Mouse (Mus musculus): ENCODE data around the gene Jak3.

The Jak3 gene

DNA sequence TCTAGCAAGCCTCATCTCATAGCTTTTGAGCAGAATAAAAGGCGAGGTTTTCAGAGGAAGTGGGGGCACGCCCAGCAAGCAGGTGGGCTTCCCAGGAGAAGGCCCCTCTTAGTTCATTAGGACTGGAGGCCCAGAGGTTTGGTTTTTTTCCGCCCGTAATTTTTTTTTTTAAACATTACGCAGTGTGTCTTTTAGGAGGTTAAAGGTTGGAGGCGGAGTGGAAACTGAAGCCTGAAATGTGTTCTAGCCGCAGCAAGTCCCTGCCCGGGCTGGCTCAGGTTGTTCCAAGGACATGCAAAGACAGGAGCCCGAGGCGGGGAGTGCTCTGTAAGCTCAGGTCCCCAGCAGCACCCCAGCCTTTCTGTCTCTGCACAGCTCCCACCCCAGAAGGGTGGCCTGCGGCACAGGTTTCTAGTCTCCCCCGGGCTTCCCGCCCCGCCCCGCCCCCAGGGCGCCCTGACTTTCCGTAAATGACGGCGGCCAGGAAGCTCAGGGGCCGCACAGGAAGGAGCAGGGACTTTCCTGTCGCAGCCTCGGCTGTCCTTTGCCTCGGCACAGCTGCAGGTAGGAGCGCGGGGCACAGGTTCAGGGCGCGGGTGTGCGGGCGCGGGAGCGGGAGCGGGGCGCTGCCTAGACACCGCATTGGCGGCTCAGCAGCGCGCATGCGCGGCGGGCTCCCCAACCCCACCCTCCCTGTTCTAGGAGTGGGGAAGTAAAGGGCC is at the start of gene Jak3:
Gene Jak3 (plus strand): TSS at position 277 of the 722 bp plus-strand sequence.
- peak; percentile 72 to 78 for DNase-seq

DNA sequence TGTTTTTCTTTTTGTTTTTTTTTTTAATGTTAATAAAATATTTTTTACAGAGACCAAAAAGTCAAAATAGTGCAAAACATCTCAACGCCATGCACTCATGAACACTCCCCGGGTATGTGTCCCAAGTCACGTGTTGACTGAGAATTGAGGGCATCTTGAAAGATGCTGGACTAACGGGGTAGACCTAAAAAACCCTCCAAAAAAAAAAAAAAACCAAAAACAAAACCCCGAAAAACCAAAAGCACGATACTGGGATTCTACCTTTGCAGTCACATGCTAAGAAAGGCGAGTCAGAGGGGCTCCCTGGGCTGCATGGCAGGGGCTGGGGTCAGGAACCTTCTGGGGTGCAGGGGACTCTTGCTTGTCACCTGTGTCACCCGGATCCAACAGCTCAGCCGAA is 49.3 kb upstream of the Jak3 start:
- DNase-seq = no peak

DNA sequence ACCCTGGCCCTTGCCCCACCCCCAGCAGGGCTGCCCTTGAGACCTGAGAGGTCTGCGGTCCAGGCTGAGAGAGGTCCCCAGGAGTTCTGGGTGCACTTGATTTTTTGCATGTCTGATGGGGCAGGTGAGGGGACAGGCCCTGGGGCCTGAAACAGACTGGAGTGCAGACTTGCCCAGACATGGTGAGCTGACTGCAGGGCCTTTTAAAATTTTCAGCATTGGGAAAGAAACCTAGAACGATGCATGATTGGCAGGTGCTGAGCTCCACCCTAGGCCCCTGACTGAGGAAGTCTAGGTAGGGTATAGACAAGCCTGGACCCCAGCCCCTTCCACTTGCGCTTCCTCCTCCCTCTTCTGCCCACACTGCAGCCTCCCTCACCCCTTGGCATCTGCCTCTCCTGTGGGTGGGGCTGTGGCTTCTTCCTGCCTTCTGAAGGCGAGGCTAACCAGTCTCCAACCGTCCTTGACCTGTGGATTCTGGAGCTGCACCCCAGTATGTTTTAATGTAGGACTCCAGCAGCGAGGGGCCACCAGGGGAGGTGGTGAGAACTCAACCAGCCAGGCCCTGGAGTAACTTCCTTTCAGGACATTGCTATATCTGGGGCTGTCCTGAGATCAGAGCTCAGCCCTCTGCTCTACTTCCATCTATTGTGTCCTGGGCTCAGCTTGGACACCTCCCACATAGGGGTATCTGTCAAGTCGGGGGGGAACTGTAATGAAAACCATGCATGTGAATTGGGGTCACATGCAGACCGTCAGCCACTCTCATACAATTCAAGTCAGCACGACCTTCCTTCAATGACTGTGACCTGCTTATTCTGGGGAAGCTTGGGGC is 48.6 kb upstream of the Jak3 start:
- DNase-seq = peak in 1 of 2 experiments; percentile 32

DNA sequence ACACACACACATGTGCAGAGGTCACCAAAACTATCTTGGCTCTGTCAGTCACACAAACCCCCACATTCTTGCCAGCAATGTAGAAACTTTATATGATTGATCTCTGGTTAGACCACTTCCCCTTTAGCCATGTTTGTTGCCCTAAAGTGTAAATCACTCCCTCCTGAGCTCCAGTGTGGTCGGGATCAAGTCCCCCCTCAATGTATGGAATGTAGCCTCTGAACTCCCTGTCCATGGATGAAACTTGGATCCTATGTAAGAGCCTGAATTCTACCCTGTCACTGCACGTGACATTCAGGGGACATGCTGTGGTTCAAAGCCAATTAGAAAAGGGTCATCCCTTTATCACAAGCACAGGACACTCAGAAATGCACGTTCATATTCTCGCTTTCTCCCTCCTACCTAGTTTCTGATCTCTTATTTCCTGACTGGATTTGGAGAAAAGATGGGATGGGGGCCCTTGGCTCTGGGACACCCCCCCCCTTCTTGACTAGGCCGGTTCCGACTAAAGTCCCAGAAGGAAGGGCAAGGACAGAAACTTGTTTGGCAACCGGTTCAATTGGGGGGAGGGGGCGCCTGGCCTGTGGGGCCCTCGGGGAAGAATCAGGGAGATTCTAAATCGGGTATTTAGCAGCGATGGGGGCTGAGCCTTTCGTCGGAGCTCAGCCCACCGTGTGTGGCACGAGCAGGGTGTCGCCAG is 47.5 kb upstream of the Jak3 start:
- peak; percentile 50 to 57 for DNase-seq

DNA sequence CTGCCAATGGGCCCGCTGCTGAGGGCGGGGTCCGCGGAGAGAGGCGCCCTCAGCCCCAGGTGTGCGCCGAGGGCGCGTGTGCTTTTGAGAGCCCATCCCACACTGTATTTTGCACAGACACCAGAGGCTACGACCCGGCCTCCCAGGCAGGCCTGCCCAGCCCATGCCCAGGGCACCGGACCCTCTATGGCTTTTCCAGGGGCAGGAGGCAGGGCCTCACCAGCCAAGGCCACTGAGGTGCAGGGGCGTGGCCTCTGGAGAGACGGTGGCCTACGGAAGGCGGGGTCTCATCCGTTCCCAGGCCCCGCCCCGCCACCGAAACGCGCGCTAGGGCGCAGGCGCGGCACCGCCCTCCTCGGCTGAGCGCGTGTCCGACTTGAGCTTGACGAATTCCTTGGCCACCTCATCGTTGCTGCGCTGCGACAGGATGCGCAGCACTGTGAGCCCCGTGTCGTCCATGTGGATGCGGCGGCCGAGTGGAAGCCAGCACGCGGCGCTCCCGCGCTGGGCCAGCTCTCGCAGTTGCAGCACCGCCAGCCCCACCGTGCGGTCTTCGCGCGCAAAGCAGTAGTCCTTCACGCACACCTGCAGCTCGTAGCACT is 46.9 kb upstream of the Jak3 start:
- DNase-seq = peak; percentile 95 to 96

DNA sequence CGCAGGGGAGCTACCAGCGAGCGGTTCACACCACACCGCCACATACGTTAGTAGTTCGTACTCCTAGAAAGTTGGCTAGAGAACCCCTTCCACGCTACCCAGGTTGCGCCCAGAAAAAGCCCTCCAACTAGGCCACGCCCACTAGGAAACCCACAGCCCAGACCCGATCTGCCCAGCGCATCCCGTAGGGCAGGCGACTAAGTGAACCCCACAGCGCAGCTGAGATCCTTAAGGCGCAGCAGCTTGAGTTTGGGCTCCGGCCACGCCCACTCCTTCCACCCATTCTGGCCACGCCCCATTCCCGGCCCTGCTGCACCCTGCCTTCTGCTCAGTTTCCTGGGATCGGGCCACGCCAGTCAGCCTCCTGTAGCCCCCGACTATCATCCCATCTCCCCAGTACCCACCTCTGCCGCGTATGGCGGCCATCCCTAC is 46.3 kb upstream of the Jak3 start:
- peak; percentile 67 for DNase-seq

DNA sequence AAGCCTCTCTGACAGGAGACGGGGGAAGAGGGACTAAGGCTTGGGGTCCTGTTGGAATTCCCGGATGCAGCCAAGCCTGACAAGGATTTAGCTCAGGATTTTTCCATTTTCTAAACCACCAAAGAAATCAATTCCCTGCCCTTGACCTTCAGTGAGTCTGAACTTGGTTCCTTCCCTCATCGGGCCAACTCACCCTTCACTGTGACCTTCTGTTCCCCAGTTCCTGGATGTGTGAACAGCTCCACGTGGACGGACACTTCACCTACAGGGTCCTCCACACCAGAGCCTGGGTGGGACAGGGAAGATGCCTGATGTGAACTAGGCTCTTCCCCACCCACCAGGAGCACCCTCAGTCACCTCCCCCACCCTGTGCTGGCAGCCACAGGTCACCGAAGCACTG is 45.3 kb upstream of the Jak3 start:
- no peak for DNase-seq

DNA sequence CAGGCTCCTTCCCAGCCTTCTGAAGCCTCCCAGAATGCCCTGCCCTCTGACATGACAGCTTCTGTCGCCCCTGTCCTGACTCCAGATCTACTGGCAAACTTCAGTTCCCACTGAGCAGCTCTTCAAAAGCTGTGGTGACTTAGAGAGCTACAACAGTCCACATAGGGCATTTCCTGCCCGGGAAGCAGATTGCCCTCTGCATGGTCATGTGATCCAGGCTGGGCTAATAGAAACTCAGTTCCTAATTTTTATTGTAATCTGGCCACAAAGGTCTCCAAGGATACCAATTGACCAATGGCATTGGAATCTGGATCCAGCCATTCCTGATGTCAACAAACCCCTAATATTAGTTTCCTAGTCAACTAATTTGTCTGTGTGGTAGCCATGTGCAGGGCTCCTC is 44.2 kb upstream of the Jak3 start:
- no peak for DNase-seq

DNA sequence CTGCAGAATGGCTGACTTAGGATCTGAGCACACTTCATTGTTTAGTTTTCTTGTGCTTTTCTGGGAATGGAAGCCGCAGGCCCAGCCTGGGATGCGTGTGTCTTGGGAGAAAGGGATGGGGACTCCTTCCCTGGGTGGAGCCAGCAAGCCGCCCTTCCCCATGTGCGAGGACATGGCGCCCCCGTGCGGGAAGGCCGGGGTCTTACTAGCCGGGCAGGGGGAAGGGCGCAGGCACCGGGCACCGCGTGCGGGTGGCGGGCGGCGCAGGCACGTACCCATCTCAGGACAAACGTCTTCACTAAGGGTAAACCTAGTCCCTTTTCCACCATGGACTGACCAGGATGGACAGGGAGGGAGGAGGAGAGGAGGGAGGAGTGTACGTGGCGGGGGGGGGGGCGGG is 42.9 kb upstream of the Jak3 start:
- DNase-seq = peak; percentile 68

DNA sequence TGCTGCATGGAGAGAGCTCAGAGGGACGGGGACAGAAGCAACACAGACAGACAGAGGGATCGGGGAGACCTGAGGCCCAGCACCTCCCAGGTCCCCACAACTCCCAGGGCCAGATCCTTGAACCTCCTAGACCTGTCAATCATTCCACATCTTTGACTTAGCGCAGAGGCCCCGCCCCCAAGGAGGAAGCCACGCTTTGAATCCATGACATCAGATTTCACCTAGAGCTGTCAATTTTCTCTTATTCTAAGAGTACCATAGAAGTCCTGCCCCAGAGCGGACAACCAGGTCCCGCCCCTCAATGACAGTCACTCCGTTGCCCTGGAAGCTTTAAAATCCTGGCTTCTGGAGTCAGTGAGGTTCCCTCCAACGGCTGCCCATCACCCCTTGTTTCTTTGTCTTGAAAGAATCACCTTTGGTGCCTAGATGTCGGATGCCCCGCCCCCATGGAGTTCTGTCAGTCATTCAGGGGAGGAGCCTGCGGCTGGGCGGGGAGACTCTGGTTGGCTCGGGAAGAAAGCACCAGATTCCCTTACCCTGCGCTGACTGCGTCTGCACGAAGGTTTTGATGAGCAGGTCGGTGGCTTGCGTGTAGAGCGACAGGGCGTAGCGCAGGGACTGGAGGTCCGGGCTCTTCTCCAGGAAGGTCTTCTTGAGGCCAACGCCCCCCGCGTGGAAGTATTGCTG is 42.0 kb upstream of the Jak3 start:
- peak; percentile 70 to 75 for DNase-seq

DNA sequence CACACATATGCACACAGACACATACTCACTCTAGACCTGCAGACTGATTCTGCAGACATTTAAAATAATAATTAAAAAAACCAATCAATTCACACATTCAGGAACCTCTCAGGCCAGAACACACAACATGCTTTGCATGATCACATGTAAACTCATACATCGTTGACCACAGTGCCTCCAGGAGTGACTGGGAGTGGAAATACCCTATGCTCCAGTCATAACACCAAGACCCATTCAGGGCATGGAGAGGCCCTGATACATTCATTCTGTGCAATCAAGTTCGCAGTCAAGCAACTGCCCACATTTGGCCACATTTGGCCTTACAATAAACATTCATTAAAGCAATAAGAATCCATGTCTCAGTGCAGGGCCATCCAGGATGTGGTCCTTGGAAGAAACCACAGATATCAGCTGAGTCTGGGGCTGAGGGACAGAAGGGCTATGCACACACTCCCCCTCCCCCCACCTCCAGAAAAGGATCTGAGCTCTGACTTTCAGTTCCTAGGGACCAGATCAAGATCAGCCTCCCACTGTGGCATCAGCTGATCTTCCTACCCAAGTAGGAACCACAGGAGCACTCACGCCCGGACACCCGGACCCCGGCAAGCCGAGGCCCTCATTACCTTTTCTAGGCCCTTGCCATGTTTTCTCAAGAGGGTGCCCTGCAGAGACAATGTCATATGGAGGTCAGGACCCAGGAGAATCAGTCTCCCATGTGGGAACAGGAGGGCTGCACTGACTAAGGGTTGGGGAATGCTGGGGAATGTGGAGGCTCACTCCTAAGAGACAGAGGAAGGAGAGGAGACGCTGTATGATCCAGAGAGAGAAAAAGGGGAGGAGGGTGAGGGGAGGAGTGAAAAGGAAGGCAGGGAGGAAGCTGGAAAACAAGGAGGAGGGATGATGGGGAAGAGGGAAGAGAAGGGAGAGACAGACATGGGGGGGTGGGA is 38.7 kb upstream of the Jak3 start:
- no peak for DNase-seq

DNA sequence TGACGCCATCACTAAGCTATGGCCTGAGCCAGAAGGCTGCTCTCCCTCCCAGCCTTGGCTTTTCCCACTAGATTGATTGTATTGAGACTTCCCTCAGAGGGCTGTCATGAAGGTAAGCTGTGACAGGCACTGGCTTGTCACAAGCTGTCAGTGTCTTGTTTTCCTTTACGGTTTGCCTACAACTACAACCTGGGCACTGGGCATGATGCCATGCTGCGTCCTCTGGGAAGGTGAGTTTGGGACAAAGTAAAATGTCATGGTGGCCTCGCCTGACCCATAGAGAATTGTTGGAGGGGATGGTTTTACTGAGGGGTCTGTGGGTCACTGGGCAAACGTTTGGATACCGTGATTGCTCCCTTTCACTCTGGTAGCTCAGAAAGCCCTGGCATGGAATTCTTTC is 37.8 kb upstream of the Jak3 start:
- DNase-seq = peak; percentile 63 to 67

DNA sequence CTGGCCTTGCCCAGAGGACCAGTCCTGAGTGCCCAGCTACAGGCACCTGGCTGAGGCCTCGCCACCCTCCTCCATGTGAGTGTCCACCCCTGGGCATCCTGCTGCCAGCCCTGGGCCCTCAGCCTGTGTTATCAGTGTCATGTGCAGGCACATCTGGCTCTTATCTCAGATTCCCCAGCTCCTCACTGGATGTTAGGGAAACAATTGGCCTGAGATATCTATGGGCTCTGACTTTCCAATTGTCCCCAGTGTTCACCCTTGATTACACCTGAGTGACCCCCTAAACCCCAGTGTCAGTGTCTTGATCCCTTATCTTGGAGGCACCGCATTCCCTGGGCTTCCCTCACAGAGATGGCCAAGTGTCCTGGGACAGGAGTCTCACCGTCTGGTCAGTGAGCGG is 36.8 kb upstream of the Jak3 start:
- DNase-seq = no peak

DNA sequence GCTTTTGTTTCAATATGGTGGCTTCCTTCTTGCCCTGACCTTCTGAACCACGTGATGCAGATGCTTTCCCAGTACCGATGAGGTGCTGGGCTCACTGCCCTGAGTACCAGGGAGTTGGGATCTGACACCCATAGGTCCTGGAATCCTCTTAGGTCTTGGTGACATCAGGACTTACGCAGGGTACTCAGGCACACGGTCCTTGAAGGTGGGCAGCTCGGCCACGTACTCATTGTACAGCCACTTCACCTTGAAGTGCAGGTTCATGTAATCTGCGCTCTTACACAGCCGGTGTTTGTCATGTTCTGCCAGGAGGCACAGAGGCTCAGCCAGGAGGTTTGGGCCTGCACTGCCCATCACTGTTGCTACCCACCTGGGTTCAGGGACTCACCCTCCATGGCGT is 30.6 kb upstream of the Jak3 start:
- DNase-seq = no peak

DNA sequence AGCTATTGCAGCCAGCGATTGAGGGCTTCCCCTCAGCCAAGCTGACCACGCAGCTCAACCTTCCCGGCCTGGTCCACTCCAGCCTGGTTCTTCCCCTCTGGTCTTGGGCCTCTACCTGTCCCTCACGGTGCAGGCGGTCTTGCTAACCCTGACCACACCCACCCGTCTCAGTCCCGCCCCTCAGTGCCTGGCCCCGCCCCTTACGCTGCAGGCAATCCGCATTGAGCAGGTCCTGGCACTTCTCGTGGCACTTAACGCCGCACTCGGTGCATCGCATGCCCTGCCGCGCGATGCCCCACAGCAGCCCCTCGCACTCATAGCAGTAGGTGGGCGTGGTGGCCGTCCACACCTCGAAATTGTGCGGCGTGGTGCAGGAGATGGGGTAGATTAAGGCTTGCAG is 21.5 kb upstream of the Jak3 start:
- peak in 1 of 2 experiments; percentile 52 for DNase-seq

DNA sequence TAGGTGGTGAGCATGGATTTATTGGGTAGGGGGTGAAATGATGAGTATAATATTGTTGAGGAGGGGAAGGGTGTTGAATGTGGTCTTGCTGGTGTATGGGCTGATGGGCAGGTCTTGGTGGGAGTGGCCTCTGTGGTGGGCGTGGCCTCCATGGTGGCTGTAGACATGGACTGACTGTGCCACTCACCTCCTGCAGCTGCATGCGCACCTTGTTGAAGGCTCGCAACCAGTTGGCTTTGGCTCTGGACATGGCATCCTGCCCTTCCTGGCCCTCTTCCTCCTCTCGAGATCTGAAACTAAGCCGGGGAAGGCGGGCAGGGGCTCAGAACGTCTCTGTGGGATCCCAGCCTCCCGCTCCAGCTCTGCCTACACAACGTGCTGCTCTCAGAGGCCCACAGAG is 18.3 kb upstream of the Jak3 start:
- peak in 1 of 2 experiments; percentile 63 for DNase-seq

DNA sequence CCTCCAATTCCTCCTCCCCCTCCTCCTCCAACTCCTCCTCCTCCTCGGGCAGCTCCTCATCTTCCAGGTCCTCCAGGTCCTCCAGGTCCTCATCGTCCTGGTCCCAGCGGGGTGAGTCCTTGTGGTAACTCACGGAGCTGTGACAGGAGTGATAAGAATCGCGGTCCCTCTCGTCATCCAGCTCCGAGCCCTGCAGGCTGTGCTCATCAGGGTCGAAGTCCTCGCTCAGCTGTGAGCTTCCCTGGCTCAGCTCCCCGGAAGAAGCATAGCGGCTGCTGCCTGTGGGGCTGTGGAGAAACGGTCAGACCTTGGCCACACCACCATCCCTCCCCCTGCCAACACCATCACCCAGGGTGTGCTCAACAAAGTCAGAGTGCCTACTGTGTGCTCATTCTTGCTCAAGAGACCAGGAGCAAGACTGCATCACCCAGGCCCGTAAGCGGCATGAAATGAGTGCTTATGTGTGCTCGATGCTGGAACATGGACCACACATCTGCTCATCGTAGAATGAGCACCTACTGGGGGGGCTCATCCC is 17.5 kb upstream of the Jak3 start:
- peak in 1 of 2 experiments; percentile 65 for DNase-seq

DNA sequence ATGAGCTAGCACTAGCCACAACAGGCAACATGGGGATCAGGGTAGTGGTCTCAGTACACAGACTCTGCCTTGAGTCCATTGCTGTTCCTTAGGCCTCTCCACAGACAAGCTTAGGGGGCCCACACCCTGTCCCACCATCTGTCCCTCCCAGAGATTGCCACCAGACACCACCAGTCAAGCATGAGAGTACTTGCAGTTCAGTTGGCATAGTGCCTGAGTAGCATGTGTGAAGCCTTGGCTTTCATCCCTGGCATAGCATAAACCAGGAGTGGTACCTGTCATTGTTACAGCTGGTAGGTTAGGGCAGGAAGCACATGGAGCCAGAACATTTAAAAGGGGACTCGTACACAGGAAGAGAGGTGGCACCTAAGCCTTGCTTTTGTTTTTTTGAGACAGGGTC is 16.3 kb upstream of the Jak3 start:
- DNase-seq = peak; percentile 92 to 93

DNA sequence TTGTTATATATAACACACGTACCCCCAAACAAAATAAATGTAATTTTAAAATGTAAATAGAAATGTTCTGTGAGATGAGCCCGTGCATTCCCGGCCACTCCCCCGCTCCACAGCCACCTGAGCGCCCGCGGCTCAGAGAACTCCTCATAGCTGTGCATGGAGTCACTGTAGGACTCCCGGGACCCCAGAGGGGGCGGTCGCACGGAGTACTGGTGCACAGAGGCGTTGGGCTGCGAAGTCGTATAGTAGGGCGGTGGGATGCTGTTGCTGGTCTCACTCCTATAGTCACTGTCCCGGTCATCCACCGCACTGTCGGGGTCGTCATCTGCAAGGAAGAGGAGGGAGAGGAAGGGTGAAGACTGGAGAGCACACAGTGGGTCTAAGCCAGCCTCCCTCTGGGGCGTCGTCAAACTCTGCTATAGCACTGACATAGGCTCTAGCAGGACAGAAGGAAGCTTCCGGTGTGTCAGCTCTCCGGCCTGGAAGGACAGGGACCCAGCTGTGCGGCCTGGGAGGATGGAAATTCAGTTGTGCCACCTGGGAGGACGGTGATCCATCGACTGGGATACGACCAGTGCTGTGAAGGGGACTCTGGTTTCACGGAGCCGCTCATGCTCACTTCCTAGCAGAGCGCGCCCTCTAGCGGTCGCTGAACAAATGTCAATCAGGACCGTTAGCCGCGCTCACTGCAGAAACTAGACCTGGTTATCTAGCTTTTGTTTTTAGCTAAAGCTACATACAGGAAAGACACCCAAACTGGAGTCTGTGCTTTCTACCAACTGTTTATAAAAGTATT is 15.6 kb upstream of the Jak3 start:
- DNase-seq = peak; percentile 95 to 96

All from cerebellum, postnatal 10 days (tissue).